Mouse (Mus musculus): ENCODE data around the gene Spag16. TPM values are rescaled to one million over a fixed set of nuclear protein-coding genes. Genes with fewer than 3 reads are reported as not detected.
"Not testable (repeated sequence)": the region's sequence is repeated elsewhere in the genome, so short reads cannot be mapped to it uniquely, and the experiment has no call there.

Spag16 gene
- polyA plus RNA-seq (2016; fragmentation: Nextera tagmentation; extraction: Ambion mirVana) = 2.6 TPM in 2 replicates

- H3K4me1 ChIP-seq = peaks cover 10% of the 10 kb centered on the region
- WGBS = 9% methylated on average over 38 of the region's 38 CpGs
- peak; percentile 87 for DNase-seq (ENCODE audit: extremely low spot score, low spot score)
- H3K9me3 ChIP-seq = no peaks in the 10 kb centered on the region
- H3K27ac ChIP-seq = peak within 1 kb of the TSS; percentile 86
- H3K4me3 ChIP-seq = peak within 1 kb of the TSS; percentile 68
- no peaks in the 10 kb centered on the region for H3K27me3 ChIP-seq (ENCODE audit: poor library complexity, severe bottlenecking)
- no peaks in the 10 kb centered on the region for H3K36me3 ChIP-seq (replicated peaks)
These were observed at the start of gene Spag16 for GRCm38 (mm10) chr1:69826806-69827703. Gene Spag16 (plus strand): TSS chr1:69826970.

- no peak for DNase-seq (ENCODE audit: extremely low spot score, low spot score)
- Histone ChIP-seq H3K27ac (no peak overlapping the region), H3K4me1 (no peaks in the 10 kb centered on the region), H3K4me3 (no peak overlapping the region), H3K9me3 (no peaks in the 10 kb centered on the region), H3K27me3 (ENCODE audit: poor library complexity, severe bottlenecking) (no peaks in the 10 kb centered on the region), H3K36me3 (replicated peaks) (no peaks in the 10 kb centered on the region)
- 12% methylated on average over 6 of the region's 6 CpGs for WGBS
These were observed 41.6 kb upstream of the Spag16 start for GRCm38 (mm10) chr1:69785129-69785528.

DNA sequence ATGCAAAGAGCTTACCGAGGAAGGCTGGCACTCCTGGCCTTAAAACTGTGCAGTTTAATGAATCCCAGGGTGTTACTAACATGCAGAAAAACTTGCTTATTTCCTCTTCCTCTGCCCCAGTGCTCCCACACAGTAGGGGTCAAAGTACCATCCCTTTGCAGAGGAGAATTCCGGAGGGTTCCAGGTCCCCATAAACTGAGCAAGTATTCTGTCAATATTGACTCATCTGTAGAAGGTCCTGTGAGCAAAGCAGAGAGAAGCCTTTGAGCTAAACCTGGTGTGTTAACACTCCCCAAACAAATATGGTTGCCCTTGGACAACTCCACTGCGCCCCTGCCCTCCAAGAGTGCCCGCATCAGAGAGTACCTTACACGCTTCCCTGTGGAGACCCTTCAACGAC lies 40.1 kb upstream of the Spag16 start:
- H3K9me3 ChIP-seq = no peaks in the 10 kb centered on the region
- WGBS = 79% methylated on average over 6 of the region's 6 CpGs
- H3K4me3 ChIP-seq = no peak overlapping the region
- DNase-seq (ENCODE audit: extremely low spot score, low spot score) = no peak
- H3K4me1 ChIP-seq = 0 out of 2 replicates have a peak, but pooled peaks cover 5% of the 10 kb centered on the region
- H3K27me3 ChIP-seq (ENCODE audit: poor library complexity, severe bottlenecking) = no peaks in the 10 kb centered on the region
- no peaks in the 10 kb centered on the region for H3K36me3 ChIP-seq (replicated peaks)
- no peak overlapping the region for H3K27ac ChIP-seq

DNA sequence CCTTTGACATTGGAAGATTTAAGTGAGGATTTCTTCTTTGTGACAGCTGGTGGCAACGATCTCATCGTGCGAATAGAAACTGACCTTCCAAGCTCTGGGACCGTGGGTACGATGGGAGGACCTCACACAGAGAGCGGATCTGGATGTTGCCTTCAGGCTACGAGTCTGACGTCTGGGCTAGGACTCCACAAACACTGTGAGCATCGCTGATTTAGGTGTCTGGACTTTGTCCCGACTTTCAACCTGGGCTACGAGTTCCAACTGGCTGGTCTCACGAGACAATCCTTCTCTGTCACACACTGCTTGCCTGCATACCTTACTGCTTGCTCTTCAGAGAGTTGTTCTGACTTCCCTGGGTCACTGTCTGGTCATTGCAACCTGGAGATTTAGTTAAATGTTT lies 39.4 kb upstream of the Spag16 start:
- Histone ChIP-seq H3K4me3 (no peak overlapping the region), H3K36me3 (replicated peaks) (no peaks in the 10 kb centered on the region), H3K27ac (no peak overlapping the region), H3K27me3 (ENCODE audit: poor library complexity, severe bottlenecking) (no peaks in the 10 kb centered on the region), H3K9me3 (no peaks in the 10 kb centered on the region), H3K4me1 (0 out of 2 replicates have a peak, but pooled peaks cover 5% of the 10 kb centered on the region)
- WGBS = 86% methylated on average over 12 of the region's 12 CpGs
- DNase-seq (ENCODE audit: extremely low spot score, low spot score) = no peak

DNA sequence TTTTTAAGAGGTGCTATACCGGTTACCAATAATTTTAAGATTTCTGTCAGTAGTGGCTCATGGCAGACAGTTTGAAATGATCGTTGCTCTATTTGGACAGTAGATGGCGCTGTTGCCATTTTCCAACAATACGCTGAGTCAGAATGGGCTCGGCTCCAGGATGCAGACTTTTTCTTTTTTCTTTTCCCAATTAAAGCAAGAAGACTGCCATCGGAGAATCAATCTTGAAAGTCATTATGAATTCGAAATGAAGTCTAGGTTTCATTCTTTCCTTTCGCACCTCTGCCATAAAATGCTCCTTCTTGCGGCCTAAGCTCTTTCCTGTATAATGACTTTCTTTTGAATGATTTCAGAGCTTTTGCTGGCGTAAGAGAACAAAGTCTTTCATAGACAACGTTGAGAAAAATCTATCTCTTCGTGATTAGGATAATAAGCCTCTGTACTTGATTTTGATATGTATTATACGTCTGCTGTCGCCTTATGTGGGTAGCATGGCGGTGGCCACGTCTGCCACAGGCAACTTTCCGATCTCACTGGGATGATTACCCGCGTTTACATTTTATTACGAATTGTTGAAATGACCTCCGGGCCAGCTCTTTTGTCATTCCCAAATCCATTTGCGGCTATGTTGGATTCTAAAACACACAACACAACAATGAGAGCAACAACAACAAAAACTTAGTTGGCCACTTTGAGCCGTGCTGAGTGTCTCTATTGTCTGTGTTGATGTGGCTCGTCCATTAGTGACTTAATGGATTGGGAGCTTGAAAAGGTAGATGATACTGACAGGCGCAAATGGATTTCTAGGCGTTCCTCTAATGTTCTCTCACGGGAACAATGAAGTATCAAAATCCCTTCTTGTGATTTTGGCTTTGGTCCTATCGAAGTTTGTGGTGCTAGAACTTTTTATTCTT lies 36.2 kb upstream of the Spag16 start:
- Histone ChIP-seq H3K36me3 (replicated peaks) (no peaks in the 10 kb centered on the region), H3K27ac (no peak overlapping the region), H3K9me3 (no peaks in the 10 kb centered on the region), H3K4me1 (0 out of 2 replicates have a peak, but pooled peaks cover 5% of the 10 kb centered on the region), H3K27me3 (ENCODE audit: poor library complexity, severe bottlenecking) (no peaks in the 10 kb centered on the region), H3K4me3 (peak overlapping the region; percentile 29; the same call in 1 of the 2 replicates)
- WGBS = 47% methylated on average over 28 of the region's 28 CpGs
- DNase-seq (ENCODE audit: extremely low spot score, low spot score) = peak; percentile 58

DNA sequence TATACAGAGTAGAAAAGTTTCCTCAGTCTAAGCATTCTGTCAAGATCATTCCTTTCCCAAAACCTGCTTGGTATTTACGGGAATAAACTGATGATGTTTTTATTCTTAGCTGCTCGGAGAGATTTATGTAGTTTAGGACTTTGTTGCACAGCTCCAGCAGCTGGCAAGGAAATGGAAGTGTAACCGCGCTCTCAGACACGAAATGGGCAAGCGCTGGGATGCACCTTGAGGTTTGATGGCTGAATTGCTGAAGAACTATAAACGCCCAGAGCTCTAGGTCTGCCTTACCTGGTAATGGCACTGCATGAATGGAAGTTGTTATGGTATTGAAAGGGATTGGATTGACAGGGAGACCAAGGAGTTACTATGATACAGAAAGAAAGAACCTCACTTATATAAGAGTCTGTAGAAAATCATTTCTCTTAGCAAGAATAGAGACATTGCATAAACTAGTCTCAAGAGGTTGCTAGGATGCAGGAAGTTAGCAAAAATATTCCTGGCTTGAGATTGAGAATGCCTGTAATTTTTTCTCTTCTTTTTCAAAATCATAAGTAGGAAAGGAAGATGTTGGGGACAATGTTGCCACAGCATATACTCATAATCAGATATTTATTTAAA lies 27.7 kb upstream of the Spag16 start:
- DNase-seq (ENCODE audit: extremely low spot score, low spot score) = no peak
- H3K4me1 ChIP-seq = no peaks in the 10 kb centered on the region; the same call in 1 of the 2 replicates
- no peaks in the 10 kb centered on the region for H3K9me3 ChIP-seq
- WGBS = 90% methylated on average over 7 of the region's 7 CpGs
- no peak overlapping the region for H3K4me3 ChIP-seq
- no peaks in the 10 kb centered on the region for H3K36me3 ChIP-seq (replicated peaks)
- H3K27ac ChIP-seq = no peak overlapping the region
- no peaks in the 10 kb centered on the region for H3K27me3 ChIP-seq (ENCODE audit: poor library complexity, severe bottlenecking)

GRCm38 (mm10) chr1:69810161-69810560 lies 16.6 kb upstream of the Spag16 start:
- Histone ChIP-seq H3K36me3 (replicated peaks) (no peaks in the 10 kb centered on the region), H3K27ac (no peak overlapping the region), H3K4me3 (no peak overlapping the region), H3K27me3 (ENCODE audit: poor library complexity, severe bottlenecking) (no peaks in the 10 kb centered on the region), H3K4me1 (no peaks in the 10 kb centered on the region), H3K9me3 (no peaks in the 10 kb centered on the region)
- 86% methylated on average over 2 of the region's 2 CpGs for WGBS
- no peak for DNase-seq (ENCODE audit: extremely low spot score, low spot score)

DNA sequence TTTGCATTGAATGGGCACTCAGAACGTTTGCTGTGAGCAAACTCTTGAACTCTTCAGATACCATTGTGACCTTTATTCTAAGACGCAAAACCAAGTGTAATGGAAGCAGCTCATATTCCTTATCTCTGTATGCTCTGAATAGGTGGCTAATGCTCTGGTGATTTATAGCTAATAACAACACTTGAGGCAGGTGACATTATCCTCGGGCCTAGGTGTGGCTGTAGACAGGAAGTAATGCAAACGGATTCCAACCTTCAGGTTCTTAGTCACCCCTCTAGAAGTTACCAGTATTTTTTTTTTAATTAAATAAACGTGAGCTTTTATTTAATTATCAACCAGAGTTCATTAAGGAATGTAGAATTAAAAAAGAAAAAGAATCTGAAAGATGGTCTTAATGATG lies 1.1 kb upstream of the Spag16 start:
- not testable (repeated sequence) for H3K9me3 ChIP-seq; H3K4me3 ChIP-seq; H3K27ac ChIP-seq; H3K36me3 ChIP-seq (replicated peaks); DNase-seq (ENCODE audit: extremely low spot score, low spot score); H3K27me3 ChIP-seq (ENCODE audit: poor library complexity, severe bottlenecking); H3K4me1 ChIP-seq
- WGBS = 86% methylated on average over 5 of the region's 5 CpGs

GRCm38 (mm10) chr1:69828872-69829479 lies 2.2 kb downstream of the Spag16 start:
- no peaks in the 10 kb centered on the region for H3K9me3 ChIP-seq
- no peaks in the 10 kb centered on the region for H3K27me3 ChIP-seq (ENCODE audit: poor library complexity, severe bottlenecking)
- peaks cover 10% of the 10 kb centered on the region for H3K4me1 ChIP-seq
- no peak overlapping the region for H3K27ac ChIP-seq
- H3K4me3 ChIP-seq = no peak overlapping the region
- WGBS = 92% methylated on average over 7 of the region's 7 CpGs
- no peak for DNase-seq (ENCODE audit: extremely low spot score, low spot score)
- no peaks in the 10 kb centered on the region for H3K36me3 ChIP-seq (replicated peaks)

DNA sequence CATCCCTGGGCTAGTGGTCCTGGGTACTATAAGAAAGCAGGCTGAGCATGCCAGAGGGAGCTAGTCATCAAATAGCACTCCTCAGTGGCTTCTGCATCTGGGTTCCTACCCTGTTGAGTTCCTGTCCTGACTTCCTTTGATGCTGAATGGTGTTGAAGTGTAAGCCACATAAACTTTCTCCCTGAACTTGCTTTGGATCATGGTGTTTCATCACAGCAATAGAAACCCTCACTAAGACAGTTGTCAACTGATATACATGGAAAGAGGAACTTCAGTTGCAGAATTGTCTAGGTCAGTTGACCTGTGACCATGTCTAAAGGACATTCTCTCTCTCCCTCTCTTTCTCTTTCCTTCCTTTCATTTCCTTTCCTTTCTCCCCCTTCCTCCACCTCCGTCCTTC lies 3.8 kb downstream of the Spag16 start:
- Histone ChIP-seq H3K9me3 (no peaks in the 10 kb centered on the region), H3K4me1 (peaks cover 10% of the 10 kb centered on the region), H3K27ac (no peak overlapping the region), H3K4me3 (no peak overlapping the region), H3K36me3 (replicated peaks) (no peaks in the 10 kb centered on the region), H3K27me3 (ENCODE audit: poor library complexity, severe bottlenecking) (no peaks in the 10 kb centered on the region)
- no peak for DNase-seq (ENCODE audit: extremely low spot score, low spot score)
- 80% methylated on average over 1 of the region's 1 CpGs for WGBS

DNA sequence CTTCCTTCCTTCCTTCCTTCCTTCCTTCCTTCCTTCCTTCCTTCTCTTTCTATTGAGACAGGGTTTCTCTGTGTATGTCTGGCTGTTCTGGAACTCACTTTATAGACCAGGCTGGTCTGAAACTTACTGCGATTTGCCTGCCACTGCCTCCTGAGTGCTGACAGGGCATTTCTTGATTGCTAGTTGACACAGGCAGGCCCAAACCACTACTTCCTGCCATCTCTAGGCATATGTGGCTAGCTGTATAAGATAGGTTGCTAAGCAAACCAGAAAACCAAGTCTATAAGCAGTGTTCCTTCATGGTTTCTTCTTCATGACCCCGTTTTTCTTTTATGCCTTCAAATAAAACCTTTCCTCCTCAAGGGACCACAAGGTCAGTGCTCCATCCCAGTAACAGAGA lies 4.2 kb downstream of the Spag16 start:
- peaks cover 10% of the 10 kb centered on the region for H3K4me1 ChIP-seq
- 97% methylated on average over 2 of the region's 2 CpGs for WGBS
- no peaks in the 10 kb centered on the region for H3K9me3 ChIP-seq
- DNase-seq (ENCODE audit: extremely low spot score, low spot score) = no peak
- H3K36me3 ChIP-seq (replicated peaks) = no peaks in the 10 kb centered on the region
- no peaks in the 10 kb centered on the region for H3K27me3 ChIP-seq (ENCODE audit: poor library complexity, severe bottlenecking)
- H3K4me3 ChIP-seq = no peak overlapping the region
- H3K27ac ChIP-seq = no peak overlapping the region

DNA sequence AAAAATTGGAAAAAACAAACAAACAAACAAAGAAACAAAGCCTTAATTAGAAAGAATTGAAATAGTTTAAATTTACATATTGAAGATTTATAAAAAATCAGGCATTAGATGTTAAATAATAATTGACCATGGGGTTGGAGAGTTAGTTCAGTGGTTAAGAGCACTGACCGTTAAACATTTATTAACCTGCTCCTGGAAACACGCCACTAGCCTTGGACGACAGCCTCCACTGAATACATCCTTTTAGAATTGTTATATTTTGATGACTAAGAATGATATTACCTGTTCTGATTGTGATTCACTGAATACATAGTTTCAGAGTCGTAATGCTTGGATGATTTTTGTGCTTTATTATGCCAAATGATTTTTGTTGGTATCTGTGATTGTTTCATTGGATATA lies 6.7 kb downstream of the Spag16 start:
- not testable (repeated sequence) for H3K4me1 ChIP-seq; H3K27me3 ChIP-seq (ENCODE audit: poor library complexity, severe bottlenecking); DNase-seq (ENCODE audit: extremely low spot score, low spot score); H3K36me3 ChIP-seq (replicated peaks); H3K9me3 ChIP-seq; H3K4me3 ChIP-seq; H3K27ac ChIP-seq
- WGBS = 90% methylated on average over 4 of the region's 4 CpGs
